Mouse (Mus musculus): ENCODE results near the gene Ildr2. TPM values are rescaled to one million over a fixed set of nuclear protein-coding genes. Genes with fewer than 3 reads are reported as not detected.
A peak's percentile ranks its signal among the peaks of the same experiment; 100 is the strongest.

Ildr2 gene
- polyA plus RNA-seq, 1 experiment from 2014 or later: 6.5 TPM

GRCm38 (mm10) chr1:166259526-166259925, 5.6 kb downstream of the Ildr2 start:
- no peak overlapping the region for H3K9ac ChIP-seq (replicated peaks)
- H3K4me1 ChIP-seq (replicated peaks): peaks cover 48% of the 10 kb centered on the region
- H3K36me3 ChIP-seq: no peaks in the 10 kb centered on the region
- H3K27me3 ChIP-seq: no peaks in the 10 kb centered on the region
- no peak overlapping the region for H3K4me3 ChIP-seq (replicated peaks)
- no peaks in the 10 kb centered on the region for H3K9me3 ChIP-seq
- 71% methylated on average over 6 of the region's 6 CpGs for WGBS
- peak overlapping the region; percentile 35; the same call in 1 of the 2 replicates for H3K27ac ChIP-seq
- 0 out of 2 replicates have a peak overlapping the region, but pooled peaks have one; percentile 1 for H3K4me2 ChIP-seq (replicated peaks)
- ATAC-seq: no peak

- H3K27me3 ChIP-seq: no peaks in the 10 kb centered on the region
- no peak overlapping the region for H3K4me3 ChIP-seq (replicated peaks)
- H3K36me3 ChIP-seq: peaks cover 21% of the 10 kb centered on the region
- H3K4me2 ChIP-seq (replicated peaks): no peak overlapping the region
- 81% methylated on average over 7 of the region's 7 CpGs for WGBS
- no peak for ATAC-seq
- no peaks in the 10 kb centered on the region for H3K9me3 ChIP-seq
- no peak overlapping the region for H3K9ac ChIP-seq (replicated peaks)
- H3K4me1 ChIP-seq (replicated peaks): peaks cover 5% of the 10 kb centered on the region; the same call in 1 of the 2 replicates
- no peak overlapping the region for H3K27ac ChIP-seq
Observed at GRCm38 (mm10) chr1:166266001-166266705, 12.2 kb downstream of the Ildr2 start.

GRCm38 (mm10) chr1:166266918-166267317, 13.0 kb downstream of the Ildr2 start:
- H3K9me3 ChIP-seq: no peaks in the 10 kb centered on the region
- WGBS: 99% methylated on average over 9 of the region's 9 CpGs
- ATAC-seq: no peak
- no peak overlapping the region for H3K4me2 ChIP-seq (replicated peaks)
- no peak overlapping the region for H3K9ac ChIP-seq (replicated peaks)
- peaks cover 5% of the 10 kb centered on the region; the same call in 1 of the 2 replicates for H3K4me1 ChIP-seq (replicated peaks)
- no peak overlapping the region for H3K27ac ChIP-seq
- peaks cover 21% of the 10 kb centered on the region for H3K36me3 ChIP-seq
- no peak overlapping the region for H3K4me3 ChIP-seq (replicated peaks)
- no peaks in the 10 kb centered on the region for H3K27me3 ChIP-seq

GRCm38 (mm10) chr1:166268218-166268617, 14.3 kb downstream of the Ildr2 start:
- H3K4me1 ChIP-seq (replicated peaks): peaks cover 5% of the 10 kb centered on the region; the same call in 1 of the 2 replicates
- no peaks in the 10 kb centered on the region for H3K9me3 ChIP-seq
- H3K36me3 ChIP-seq: peaks cover 29% of the 10 kb centered on the region
- no peak overlapping the region for H3K4me2 ChIP-seq (replicated peaks)
- no peak overlapping the region for H3K9ac ChIP-seq (replicated peaks)
- ATAC-seq: no peak
- whole genome bisulfite sequencing: 90% methylated on average over 5 of the region's 5 CpGs
- H3K4me3 ChIP-seq (replicated peaks): no peak overlapping the region
- no peaks in the 10 kb centered on the region for H3K27me3 ChIP-seq
- no peak overlapping the region for H3K27ac ChIP-seq

GRCm38 (mm10) chr1:166278786-166279185, 24.8 kb downstream of the Ildr2 start:
- H3K9ac ChIP-seq (replicated peaks): no peak overlapping the region
- no peak overlapping the region for H3K4me3 ChIP-seq (replicated peaks)
- H3K36me3 ChIP-seq: no peaks in the 10 kb centered on the region
- H3K4me1 ChIP-seq (replicated peaks): peaks cover 65% of the 10 kb centered on the region
- no peaks in the 10 kb centered on the region for H3K9me3 ChIP-seq
- H3K4me2 ChIP-seq (replicated peaks): no peak overlapping the region
- no peaks in the 10 kb centered on the region for H3K27me3 ChIP-seq
- peak overlapping the region; percentile 91 for H3K27ac ChIP-seq
- WGBS: 11% methylated on average over 2 of the region's 2 CpGs
- no peak for ATAC-seq

GRCm38 (mm10) chr1:166279580-166280206, 25.8 kb downstream of the Ildr2 start:
- peak; percentile 9; the same call in 1 of the 2 replicates for ATAC-seq
- H3K27me3 ChIP-seq: no peaks in the 10 kb centered on the region
- peaks cover 73% of the 10 kb centered on the region for H3K4me1 ChIP-seq (replicated peaks)
- H3K9me3 ChIP-seq: no peaks in the 10 kb centered on the region
- WGBS: 8% methylated on average over 9 of the region's 9 CpGs
- H3K36me3 ChIP-seq: no peaks in the 10 kb centered on the region
- H3K4me3 ChIP-seq (replicated peaks): no peak overlapping the region
- peak overlapping the region; percentile 17 for H3K4me2 ChIP-seq (replicated peaks)
- H3K27ac ChIP-seq: peak overlapping the region; percentile 91
- H3K9ac ChIP-seq (replicated peaks): peak overlapping the region; percentile 49; the same call in 1 of the 2 replicates

GRCm38 (mm10) chr1:166280566-166280965, 26.6 kb downstream of the Ildr2 start:
- Histone ChIP-seq H3K9ac (replicated peaks) (no peak overlapping the region), H3K4me1 (replicated peaks) (peaks cover 82% of the 10 kb centered on the region), H3K36me3 (no peaks in the 10 kb centered on the region), H3K9me3 (no peaks in the 10 kb centered on the region), H3K4me3 (replicated peaks) (no peak overlapping the region), H3K27ac (peak overlapping the region; percentile 91), H3K4me2 (replicated peaks) (peak overlapping the region; percentile 17), H3K27me3 (no peaks in the 10 kb centered on the region)
- 0% methylated on average over 1 of the region's 1 CpGs for WGBS
- ATAC-seq: peak; percentile 75

GRCm38 (mm10) chr1:166281287-166281686, 27.3 kb downstream of the Ildr2 start:
- Histone ChIP-seq H3K9me3 (no peaks in the 10 kb centered on the region), H3K36me3 (no peaks in the 10 kb centered on the region), H3K4me3 (replicated peaks) (no peak overlapping the region), H3K4me2 (replicated peaks) (peak overlapping the region; percentile 17), H3K27me3 (no peaks in the 10 kb centered on the region), H3K9ac (replicated peaks) (no peak overlapping the region), H3K4me1 (replicated peaks) (peaks cover 89% of the 10 kb centered on the region), H3K27ac (peak overlapping the region; percentile 91)
- 3% methylated on average over 1 of the region's 1 CpGs for WGBS
- no peak for ATAC-seq

- H3K9ac ChIP-seq (replicated peaks): no peak overlapping the region
Observed at GRCm38 (mm10) chr1:166281836-166282235, 27.9 kb downstream of the Ildr2 start.

GRCm38 (mm10) chr1:166282597-166283210, 28.8 kb downstream of the Ildr2 start:
- 1% methylated on average over 22 of the region's 22 CpGs for WGBS
- Histone ChIP-seq H3K4me1 (replicated peaks) (peaks cover 96% of the 10 kb centered on the region), H3K27ac (peak overlapping the region; percentile 91), H3K9ac (replicated peaks) (0 out of 2 replicates have a peak overlapping the region, but pooled peaks have one; percentile 10), H3K27me3 (no peaks in the 10 kb centered on the region), H3K4me2 (replicated peaks) (peak overlapping the region; percentile 46), H3K4me3 (replicated peaks) (peak overlapping the region; percentile 18; the same call in 1 of the 2 replicates), H3K9me3 (no peaks in the 10 kb centered on the region), H3K36me3 (no peaks in the 10 kb centered on the region)
- peak; percentile 92 for ATAC-seq

More at GRCm38 (mm10) chr1:166281836-166282235, 27.9 kb downstream of the Ildr2 start:
- ATAC-seq: no peak
- no peaks in the 10 kb centered on the region for H3K9me3 ChIP-seq
- no peaks in the 10 kb centered on the region for H3K36me3 ChIP-seq
- peak overlapping the region; percentile 91 for H3K27ac ChIP-seq
- H3K27me3 ChIP-seq: no peaks in the 10 kb centered on the region
- peak overlapping the region; percentile 10; the same call in 1 of the 2 replicates for H3K4me2 ChIP-seq (replicated peaks)
- peaks cover 94% of the 10 kb centered on the region for H3K4me1 ChIP-seq (replicated peaks)
- no peak overlapping the region for H3K4me3 ChIP-seq (replicated peaks)
- WGBS: 5% methylated on average over 3 of the region's 3 CpGs

- peak overlapping the region; percentile 46 for H3K4me2 ChIP-seq (replicated peaks)
- H3K4me1 ChIP-seq (replicated peaks): peaks cover 89% of the 10 kb centered on the region
- peak overlapping the region; percentile 91 for H3K27ac ChIP-seq
- 25% methylated on average over 6 of the region's 6 CpGs for WGBS
- H3K9ac ChIP-seq (replicated peaks): no peak overlapping the region
- no peak for ATAC-seq
- no peaks in the 10 kb centered on the region for H3K9me3 ChIP-seq
- H3K36me3 ChIP-seq: no peaks in the 10 kb centered on the region
- no peak overlapping the region for H3K4me3 ChIP-seq (replicated peaks)
- no peaks in the 10 kb centered on the region for H3K27me3 ChIP-seq
Observed at GRCm38 (mm10) chr1:166283451-166283850, 29.5 kb downstream of the Ildr2 start.

- no peaks in the 10 kb centered on the region for H3K27me3 ChIP-seq
- H3K4me1 ChIP-seq (replicated peaks): peaks cover 80% of the 10 kb centered on the region
- 36% methylated on average over 8 of the region's 8 CpGs for WGBS
- no peak overlapping the region for H3K4me3 ChIP-seq (replicated peaks)
- no peak overlapping the region for H3K4me2 ChIP-seq (replicated peaks)
- no peaks in the 10 kb centered on the region for H3K36me3 ChIP-seq
- H3K9ac ChIP-seq (replicated peaks): 0 out of 2 replicates have a peak overlapping the region, but pooled peaks have one; percentile 43
- H3K27ac ChIP-seq: peak overlapping the region; percentile 52
- ATAC-seq: no peak
- H3K9me3 ChIP-seq: no peaks in the 10 kb centered on the region
Observed at GRCm38 (mm10) chr1:166284390-166284789, 30.5 kb downstream of the Ildr2 start.
